In the genomic region with DNA sequence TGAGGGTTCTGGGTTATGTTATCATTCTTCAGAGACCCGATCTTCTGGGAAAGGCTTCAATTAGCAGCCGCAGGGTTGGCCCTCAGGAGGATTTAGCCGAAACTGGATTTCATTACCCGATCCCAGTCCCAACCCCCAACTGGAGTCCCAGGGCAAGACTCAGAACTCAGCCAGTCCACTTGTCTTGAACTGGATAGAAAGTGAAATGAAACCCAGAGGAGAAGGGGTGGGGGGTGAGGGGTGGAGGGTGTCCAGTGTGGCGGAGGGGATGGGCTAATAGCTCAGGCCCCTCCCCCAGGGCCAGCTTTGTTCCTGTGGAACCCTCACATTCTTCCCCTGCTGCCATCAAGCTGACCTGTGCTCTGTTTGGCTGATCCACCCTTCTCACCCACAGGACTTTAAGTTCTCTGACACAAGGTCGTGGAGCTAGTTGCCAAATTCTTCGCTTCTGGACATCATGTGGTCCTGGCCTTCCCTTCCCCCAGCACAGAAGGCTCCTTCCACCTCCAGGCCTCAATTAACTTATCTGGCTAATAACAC, we compare ENCODE assay signal across 27 mouse cellular contexts.
DNase-seq lines count a peak whose midpoint lies in the region; ATAC-seq lines count a peak whose summit lies in the region.
"Had no signal": no experiment of that assay in that cellular context is flagged by ENCODE, and none has a peak within 500 bp of the region (broad histone marks: within the 10 kb centered on the region; RNA-seq: fewer than 3 reads in every experiment).

No protein-coding gene starts in this region.

- no peaks in the 10 kb centered on the region for H3K27me3 ChIP-seq in embryonic facial prominence, embryonic 11.5 days (ENCODE audit: control insufficient read depth, insufficient read depth, low read length)
- H3K27me3 ChIP-seq: embryonic facial prominence, embryonic 12.5 days; intestine, embryonic 15.5 days; limb, embryonic 12.5 days; lung, embryonic 15.5 days had no signal

- peaks cover 2% of the 10 kb centered on the region for H3K9me3 ChIP-seq in embryonic facial prominence, embryonic 11.5 days (replicated peaks; ENCODE audit: control insufficient read depth, low read length)
- H3K9me3 ChIP-seq: embryonic facial prominence, embryonic 12.5 days; intestine, embryonic 15.5 days; lung, embryonic 15.5 days had no signal

- ATAC-seq in embryonic facial prominence, embryonic 11.5 days (replicated peaks; ENCODE audit: insufficient number of reproducible peaks, low FRiP score, low TSS enrichment, low read depth), result no peak
- ATAC-seq: hindbrain, postnatal 0 days; intestine, embryonic 15.5 days had no signal

- H3K36me3 ChIP-seq in embryonic facial prominence, embryonic 11.5 days (replicated peaks; ENCODE audit: control insufficient read depth, insufficient read depth, low read depth, low read length), result no peaks in the 10 kb centered on the region
- H3K36me3 ChIP-seq: embryonic facial prominence, embryonic 12.5 days; forebrain, embryonic 12.5 days; intestine, embryonic 15.5 days; limb, embryonic 12.5 days; lung, embryonic 15.5 days; midbrain, embryonic 12.5 days had no signal

- H3K4me3 ChIP-seq in embryonic facial prominence, embryonic 11.5 days (ENCODE audit: low read depth, low read length), result no peak overlapping the region
- H3K4me3 ChIP-seq: embryonic facial prominence, embryonic 12.5 days; forebrain, embryonic 12.5 days; intestine, embryonic 15.5 days; limb, embryonic 12.5 days; lung, embryonic 15.5 days; midbrain, embryonic 12.5 days had no signal

- H3K27ac ChIP-seq in embryonic facial prominence, embryonic 11.5 days (replicated peaks; ENCODE audit: low read depth, low read length), result no peak overlapping the region
- H3K27ac ChIP-seq: forebrain, embryonic 12.5 days; hindbrain, postnatal 0 days; kidney, postnatal 0 days; limb, embryonic 12.5 days; lung, embryonic 15.5 days; midbrain, embryonic 12.5 days had no signal

- H3K4me2 ChIP-seq in embryonic facial prominence, embryonic 11.5 days (ENCODE audit: low read depth, low read length), result no peak overlapping the region
- H3K4me2 ChIP-seq: embryonic facial prominence, embryonic 12.5 days; forebrain, embryonic 12.5 days; intestine, embryonic 15.5 days; limb, embryonic 12.5 days; lung, embryonic 15.5 days; midbrain, embryonic 12.5 days had no signal

- H3K4me1 ChIP-seq in embryonic facial prominence, embryonic 11.5 days (ENCODE audit: control insufficient read depth, insufficient read depth, low read length), result no peaks in the 10 kb centered on the region; the same call in 1 of the 2 replicates
- H3K4me1 ChIP-seq: lung, embryonic 15.5 days had no signal

- DNase-seq in embryo, embryonic 11 days, result peak; percentile 34
- DNase-seq in embryo, embryonic 9.5 days (ENCODE audit: extremely low spot score), result no peak
- DNase-seq in testis, postnatal 14 days (ENCODE audit: low spot score), result peak; percentile 16
- DNase-seq in testis, postnatal 10 days (ENCODE audit: low spot score), result no peak
- peak; percentile 36 for DNase-seq in embryonic facial prominence, embryonic 11.5 days (ENCODE audit: low spot score)
- DNase-seq in frontal cortex, adult 2 months (ENCODE audit: extremely low spot score in 1 of 2, low spot score in 1 of 2), result no peak
- no peak for DNase-seq in retina, postnatal 1 day
- DNase-seq: B cell, adult 2 months; cerebellum, adult 18-20 months; cerebellum, postnatal 10 days; gastrocnemius, postnatal 14 days; heart, postnatal 14 days; kidney, adult 8-10 months; layer of hippocampus, postnatal 36 days; lung, postnatal 36 days; right cerebral cortex, postnatal 25 days; spleen, adult 18-20 months; thymus, adult 2 months; thymus, postnatal 4 days had no signal

- no peak overlapping the region for H3K9ac ChIP-seq in embryonic facial prominence, embryonic 11.5 days (replicated peaks; ENCODE audit: low read length)
- H3K9ac ChIP-seq: embryonic facial prominence, embryonic 12.5 days; forebrain, embryonic 12.5 days; intestine, embryonic 15.5 days; limb, embryonic 12.5 days; lung, embryonic 15.5 days; midbrain, embryonic 12.5 days had no signal

- 29% methylated on average over 7 of the region's 7 CpGs for WGBS in embryonic facial prominence, embryonic 11.5 days

Comparison
In these comparisons a context has a peak if more than half of its experiments do, and no peak if none do; other contexts are left out.
1. DNase-seq: peak in embryo, embryonic 11 days (single experiment), testis, postnatal 14 days (single experiment) and embryonic facial prominence, embryonic 11.5 days (single experiment); none in embryo, embryonic 9.5 days (single experiment), testis, postnatal 10 days (single experiment), frontal cortex, adult 2 months (0 of 2) and retina, postnatal 1 day (single experiment).